Mouse (Mus musculus): Measurements from ENCODE around the gene Actn4. TPM values are rescaled to one million over a fixed set of nuclear protein-coding genes. Genes with fewer than 3 reads are reported as not detected.

The Actn4 gene
- polyA plus RNA-seq, 1 experiment = 156 TPM

DNA sequence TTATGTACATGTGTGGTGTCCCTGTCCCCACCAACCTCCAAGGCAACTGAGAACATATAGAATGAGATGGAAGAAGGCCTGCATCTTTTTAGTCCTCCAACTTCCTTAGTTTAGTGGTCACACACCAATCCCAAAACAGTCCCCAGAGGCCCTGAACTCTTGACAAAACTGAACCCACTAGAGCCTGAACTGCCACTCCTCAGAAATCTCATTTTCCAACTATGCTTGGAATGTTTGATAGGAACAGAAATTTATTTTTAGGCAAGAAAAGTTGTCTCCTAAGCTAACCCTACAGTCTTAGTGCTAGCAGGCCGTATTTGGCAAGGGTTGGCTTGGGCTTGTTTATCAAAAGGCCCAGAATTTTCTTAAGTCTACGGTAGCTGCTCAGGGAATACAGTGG lies 10.4 kb downstream of the Actn4 start:
- TF ChIP-seq POLR2A (IDR thresholded peaks at IDR 0.05; ENCODE audit: low read depth, low read length) = no peak
- no peak for TF ChIP-seq CTCF (IDR thresholded peaks at IDR 0.05; ENCODE audit: extremely low read depth, insufficient read depth, insufficient read length, insufficient replicate concordance)
- no peak overlapping the region for H3K4me3 ChIP-seq (ENCODE audit: extremely low read depth, insufficient read depth, insufficient read length)
- H3K36me3 ChIP-seq (ENCODE audit: control insufficient read depth, insufficient read depth, low read length) = no peaks in the 10 kb centered on the region
- H3K27ac ChIP-seq (ENCODE audit: insufficient read depth, low read length) = peak overlapping the region; percentile 10
- 84% methylated on average over 2 of the region's 2 CpGs for WGBS
- H3K4me1 ChIP-seq (ENCODE audit: control insufficient read depth, insufficient read depth, insufficient read length) = peaks cover 6% of the 10 kb centered on the region; the same call in 1 of the 2 replicates
- no peaks in the 10 kb centered on the region for H3K27me3 ChIP-seq (ENCODE audit: control insufficient read depth, insufficient read depth, low read length)
- DNase-seq (ENCODE audit: low read depth in 1 of 2, low spot score in 2 of 2) = no peak

DNA sequence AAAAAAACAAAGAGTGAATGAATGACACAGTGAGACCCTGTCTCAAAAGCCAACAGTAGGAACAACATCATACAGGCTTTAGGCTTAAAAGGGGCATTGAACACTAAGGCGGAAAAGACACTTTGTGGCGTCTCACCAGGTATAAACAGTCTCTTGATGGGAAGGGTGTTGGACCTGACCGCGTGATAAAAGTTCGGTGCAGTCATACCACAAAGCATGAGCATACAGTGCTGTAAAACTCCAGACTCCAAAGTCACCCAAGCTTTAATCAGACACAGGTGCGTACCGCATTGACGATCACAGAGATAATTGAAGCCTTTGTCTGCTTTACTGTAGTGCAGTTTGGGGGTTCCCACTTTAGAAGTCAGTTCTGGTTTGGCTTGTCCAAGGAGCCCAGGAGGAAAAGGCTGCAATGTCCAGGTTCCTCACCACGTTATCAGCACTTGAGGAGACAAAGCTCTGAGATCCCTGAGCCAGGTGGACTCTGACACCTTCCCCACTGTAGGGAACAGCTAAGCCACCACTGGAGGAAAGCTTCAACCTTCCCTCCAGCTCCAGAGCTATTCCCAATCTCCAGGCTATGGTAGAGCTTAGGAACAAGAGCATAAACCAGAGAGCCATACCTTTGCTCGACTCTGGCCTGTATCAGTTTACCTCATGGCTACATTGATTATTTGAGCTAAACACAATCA lies 11.6 kb downstream of the Actn4 start:
- no peaks in the 10 kb centered on the region for H3K27me3 ChIP-seq (ENCODE audit: control insufficient read depth, insufficient read depth, low read length)
- no peak for TF ChIP-seq CTCF (IDR thresholded peaks at IDR 0.05; ENCODE audit: extremely low read depth, insufficient read depth, insufficient read length, insufficient replicate concordance)
- TF ChIP-seq POLR2A (IDR thresholded peaks at IDR 0.05; ENCODE audit: low read depth, low read length) = no peak
- H3K36me3 ChIP-seq (ENCODE audit: control insufficient read depth, insufficient read depth, low read length) = no peaks in the 10 kb centered on the region
- 88% methylated on average over 10 of the region's 10 CpGs for WGBS
- H3K4me3 ChIP-seq (ENCODE audit: extremely low read depth, insufficient read depth, insufficient read length) = no peak overlapping the region
- peaks cover 19% of the 10 kb centered on the region for H3K4me1 ChIP-seq (ENCODE audit: control insufficient read depth, insufficient read depth, insufficient read length)
- DNase-seq (ENCODE audit: low read depth in 1 of 2, low spot score in 2 of 2) = no peak
- no peak overlapping the region for H3K27ac ChIP-seq (ENCODE audit: insufficient read depth, low read length)

DNA sequence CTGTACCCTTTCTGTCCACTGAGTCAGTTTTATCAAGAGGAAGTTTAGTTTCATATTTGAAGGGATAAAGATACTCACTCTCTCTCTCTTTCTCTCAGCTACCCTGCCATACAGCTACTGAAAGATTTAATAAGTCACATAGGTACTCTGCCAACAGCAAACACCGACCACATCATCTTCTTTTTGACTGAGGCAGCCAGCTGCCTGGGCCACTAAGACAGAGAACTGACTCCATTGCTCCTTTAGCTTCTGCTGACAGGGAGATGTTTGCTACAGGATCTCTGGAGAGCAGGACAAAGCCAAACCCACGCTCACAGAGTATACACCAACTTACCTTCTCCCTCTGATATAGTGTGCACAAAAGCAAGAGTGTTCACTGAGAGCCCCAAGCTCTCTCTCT lies 12.8 kb downstream of the Actn4 start:
- no peak for DNase-seq (ENCODE audit: low read depth in 1 of 2, low spot score in 2 of 2)
- no peak overlapping the region for H3K4me3 ChIP-seq (ENCODE audit: extremely low read depth, insufficient read depth, insufficient read length)
- TF ChIP-seq POLR2A (IDR thresholded peaks at IDR 0.05; ENCODE audit: low read depth, low read length) = no peak
- TF ChIP-seq CTCF (IDR thresholded peaks at IDR 0.05; ENCODE audit: extremely low read depth, insufficient read depth, insufficient read length, insufficient replicate concordance) = no peak
- no peak overlapping the region for H3K27ac ChIP-seq (ENCODE audit: insufficient read depth, low read length)
- no peaks in the 10 kb centered on the region for H3K36me3 ChIP-seq (ENCODE audit: control insufficient read depth, insufficient read depth, low read length)
- H3K4me1 ChIP-seq (ENCODE audit: control insufficient read depth, insufficient read depth, insufficient read length) = peaks cover 20% of the 10 kb centered on the region
- 83% methylated on average over 2 of the region's 2 CpGs for WGBS
- no peaks in the 10 kb centered on the region for H3K27me3 ChIP-seq (ENCODE audit: control insufficient read depth, insufficient read depth, low read length)

DNA sequence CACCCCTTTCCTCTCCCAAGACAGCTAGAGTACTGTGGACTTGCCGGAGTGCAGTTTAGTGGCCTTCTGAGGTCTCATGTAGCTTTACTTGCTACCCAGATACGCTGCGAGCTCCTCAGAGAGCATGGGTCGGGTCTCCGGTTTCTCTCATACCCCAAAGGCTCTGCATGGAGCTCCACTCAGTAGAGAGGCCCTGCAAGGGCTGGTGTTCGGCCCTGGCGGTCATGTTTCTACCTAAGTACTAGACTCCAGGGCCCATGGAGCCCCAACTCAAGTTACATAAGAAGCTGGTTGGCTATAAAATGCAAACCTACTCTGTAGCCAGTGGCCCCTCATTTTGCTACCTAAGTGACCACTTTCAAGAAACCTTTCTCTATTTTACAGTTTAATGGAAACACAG lies 13.4 kb downstream of the Actn4 start:
- Histone ChIP-seq H3K36me3 (ENCODE audit: control insufficient read depth, insufficient read depth, low read length) (no peaks in the 10 kb centered on the region), H3K4me3 (ENCODE audit: extremely low read depth, insufficient read depth, insufficient read length) (no peak overlapping the region), H3K27ac (ENCODE audit: insufficient read depth, low read length) (no peak overlapping the region), H3K4me1 (ENCODE audit: control insufficient read depth, insufficient read depth, insufficient read length) (peaks cover 20% of the 10 kb centered on the region), H3K27me3 (ENCODE audit: control insufficient read depth, insufficient read depth, low read length) (no peaks in the 10 kb centered on the region)
- 95% methylated on average over 7 of the region's 7 CpGs for WGBS
- TF ChIP-seq POLR2A (IDR thresholded peaks at IDR 0.05; ENCODE audit: low read depth, low read length) (no peak), CTCF (IDR thresholded peaks at IDR 0.05; ENCODE audit: extremely low read depth, insufficient read depth, insufficient read length, insufficient replicate concordance) (no peak)
- no peak for DNase-seq (ENCODE audit: low read depth in 1 of 2, low spot score in 2 of 2)

DNA sequence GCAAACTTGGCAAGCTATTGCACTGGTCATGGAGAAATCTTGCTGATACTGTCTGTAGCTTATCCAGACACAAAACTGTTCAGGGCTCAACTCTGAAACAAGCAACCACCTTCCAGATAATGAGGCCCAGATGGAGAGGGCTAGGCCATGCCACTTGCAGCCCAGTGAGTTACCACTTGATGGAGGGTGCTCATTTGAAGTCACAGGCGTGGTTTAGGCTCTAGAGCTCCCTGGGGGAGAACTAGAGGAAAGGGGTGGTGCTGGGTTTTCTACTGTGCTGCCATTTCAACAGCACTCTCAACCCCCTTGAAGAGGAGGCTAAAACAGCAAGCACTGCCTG lies 15.9 kb downstream of the Actn4 start:
- TF ChIP-seq POLR2A (IDR thresholded peaks at IDR 0.05; ENCODE audit: low read depth, low read length) (no peak), CTCF (IDR thresholded peaks at IDR 0.05; ENCODE audit: extremely low read depth, insufficient read depth, insufficient read length, insufficient replicate concordance) (no peak)
- Histone ChIP-seq H3K27ac (ENCODE audit: insufficient read depth, low read length) (peak overlapping the region; percentile 10), H3K36me3 (ENCODE audit: control insufficient read depth, insufficient read depth, low read length) (0 out of 2 replicates have a peak, but pooled peaks cover 2% of the 10 kb centered on the region), H3K4me1 (ENCODE audit: control insufficient read depth, insufficient read depth, insufficient read length) (peaks cover 16% of the 10 kb centered on the region), H3K4me3 (ENCODE audit: extremely low read depth, insufficient read depth, insufficient read length) (no peak overlapping the region), H3K27me3 (ENCODE audit: control insufficient read depth, insufficient read depth, low read length) (no peaks in the 10 kb centered on the region)
- WGBS = 20% methylated on average over 1 of the region's 1 CpGs
- DNase-seq (ENCODE audit: low read depth in 1 of 2, low spot score in 2 of 2) = no peak

DNA sequence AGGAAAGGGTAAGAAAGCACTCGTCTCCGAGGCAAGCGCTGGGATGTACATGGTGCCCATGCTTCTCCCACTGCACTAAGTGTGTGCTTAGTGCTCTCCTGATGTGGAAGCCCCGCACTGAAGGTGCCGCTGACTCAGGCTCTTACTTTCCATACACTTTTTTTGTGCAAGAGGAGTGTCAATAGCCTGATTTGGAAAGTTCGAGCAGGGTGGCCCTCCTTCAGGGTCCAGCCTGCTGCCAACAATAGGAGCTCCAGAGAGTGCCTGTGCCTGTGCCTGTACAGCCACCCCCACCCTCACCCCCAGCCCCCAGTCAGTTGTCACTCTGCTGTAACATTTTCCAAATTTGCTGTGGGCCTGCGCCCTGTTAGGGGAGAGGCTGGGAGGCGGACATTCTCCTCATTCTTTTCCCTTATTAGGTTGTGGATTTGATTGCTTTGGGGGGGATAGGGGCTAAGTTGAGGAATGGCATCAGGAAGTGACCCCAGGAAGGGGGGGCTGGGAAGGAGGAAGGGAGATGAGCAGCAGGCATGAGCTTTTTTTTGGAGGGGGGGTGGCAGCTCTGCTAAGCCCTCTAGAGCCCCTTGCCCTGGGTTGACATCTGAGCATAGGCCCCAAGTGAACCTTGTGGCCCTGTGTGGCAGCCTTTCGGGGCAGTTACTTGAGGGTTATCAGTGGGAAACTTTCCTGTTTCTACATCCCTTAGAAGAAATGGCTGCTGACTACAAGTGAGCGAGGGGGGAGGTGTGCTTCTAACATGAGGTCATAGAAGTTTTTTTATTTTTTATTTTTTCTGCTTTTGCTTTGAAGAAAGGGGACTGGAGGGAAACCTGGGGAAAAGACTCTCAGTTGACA lies 16.5 kb downstream of the Actn4 start:
- H3K4me3 ChIP-seq (ENCODE audit: extremely low read depth, insufficient read depth, insufficient read length) = no peak overlapping the region
- 78% methylated on average over 10 of the region's 10 CpGs for WGBS
- peak overlapping the region; percentile 39 for H3K27ac ChIP-seq (ENCODE audit: insufficient read depth, low read length)
- TF ChIP-seq POLR2A (IDR thresholded peaks at IDR 0.05; ENCODE audit: low read depth, low read length) (no peak), CTCF (IDR thresholded peaks at IDR 0.05; ENCODE audit: extremely low read depth, insufficient read depth, insufficient read length, insufficient replicate concordance) (no peak)
- H3K27me3 ChIP-seq (ENCODE audit: control insufficient read depth, insufficient read depth, low read length) = no peaks in the 10 kb centered on the region
- H3K36me3 ChIP-seq (ENCODE audit: control insufficient read depth, insufficient read depth, low read length) = 0 out of 2 replicates have a peak, but pooled peaks cover 2% of the 10 kb centered on the region
- peaks cover 16% of the 10 kb centered on the region for H3K4me1 ChIP-seq (ENCODE audit: control insufficient read depth, insufficient read depth, insufficient read length)
- no peak for DNase-seq (ENCODE audit: low read depth in 1 of 2, low spot score in 2 of 2)
